Mouse (Mus musculus) neural tube, embryonic 10.5 days (tissue): ENCODE data around the gene Rom1.
"Not testable (repeated sequence)": the region's sequence is repeated elsewhere in the genome, so short reads cannot be mapped to it uniquely, and the experiment has no call there.

Experiments
- DNase-seq: peaks from one replicate; pipeline ENCODE4 v3.0.0-alpha.2; 2017; ENCODE audit warnings: low spot score; ENCODE audit errors: extremely low spot score

Gene Rom1

GRCm38 (mm10) chr19:8929224-8930088 is at the start of gene Rom1, which contains the start of gene Eml3:
Rom1 (minus strand) TSS chr19:8929356.
Eml3 (plus strand) TSS chr19:8929552.
- peak; percentile 75 for DNase-seq

- no peak for DNase-seq
Measured at GRCm38 (mm10) chr19:8976535-8976934, 47.4 kb upstream of the Rom1 start.

- no peak for DNase-seq
Measured at GRCm38 (mm10) chr19:8975491-8975890, 46.3 kb upstream of the Rom1 start.

- no peak for DNase-seq
Measured at GRCm38 (mm10) chr19:8974638-8975037, 45.5 kb upstream of the Rom1 start.

- not testable (repeated sequence) for DNase-seq
Measured at GRCm38 (mm10) chr19:8972491-8972890, 43.3 kb upstream of the Rom1 start.

GRCm38 (mm10) chr19:8967893-8968292 is 38.7 kb upstream of the Rom1 start:
- DNase-seq: no peak

- no peak for DNase-seq
Measured at GRCm38 (mm10) chr19:8967373-8967743, 38.2 kb upstream of the Rom1 start.

GRCm38 (mm10) chr19:8966590-8967372 is 37.6 kb upstream of the Rom1 start, which contains the start of gene Eef1g:
Eef1g (plus strand) TSS chr19:8967041.
- peak; percentile 99 for DNase-seq

- DNase-seq: no peak
Measured at GRCm38 (mm10) chr19:8966198-8966589, 37.0 kb upstream of the Rom1 start.

- no peak for DNase-seq
Measured at GRCm38 (mm10) chr19:8965771-8966170, 36.6 kb upstream of the Rom1 start.

GRCm38 (mm10) chr19:8965075-8965474 is 35.9 kb upstream of the Rom1 start:
- DNase-seq: no peak

GRCm38 (mm10) chr19:8962256-8962655 is 33.1 kb upstream of the Rom1 start:
- no peak for DNase-seq

- DNase-seq: no peak
Measured at GRCm38 (mm10) chr19:8954171-8954570, 25.0 kb upstream of the Rom1 start.

GRCm38 (mm10) chr19:8953135-8954039 is 24.2 kb upstream of the Rom1 start, which contains the start of gene Tut1:
Tut1 (plus strand) TSS chr19:8953847.
- peak; percentile 87 for DNase-seq

- no peak for DNase-seq
Measured at GRCm38 (mm10) chr19:8952241-8952640, 23.1 kb upstream of the Rom1 start.

GRCm38 (mm10) chr19:8950190-8950589 is 21.0 kb upstream of the Rom1 start:
- DNase-seq: no peak

GRCm38 (mm10) chr19:8946929-8947328 is 17.8 kb upstream of the Rom1 start:
- no peak for DNase-seq

- no peak for DNase-seq
Measured at GRCm38 (mm10) chr19:8945251-8945650, 16.1 kb upstream of the Rom1 start.

- peak; percentile 60 for DNase-seq
Measured at GRCm38 (mm10) chr19:8944750-8945149, 15.6 kb upstream of the Rom1 start.

- no peak for DNase-seq
Measured at GRCm38 (mm10) chr19:8944062-8944461, 14.9 kb upstream of the Rom1 start.

GRCm38 (mm10) chr19:8943047-8943446 is 13.9 kb upstream of the Rom1 start:
- DNase-seq: no peak
